Mouse (Mus musculus) testis, postnatal 14 days (tissue): ENCODE measurements around the gene Lyrm9.

Experiments
- DNase-seq: peaks from one replicate; pipeline ENCODE4 v3.0.0; 2021; ENCODE audit warnings: low spot score

The Lyrm9 gene

DNA sequence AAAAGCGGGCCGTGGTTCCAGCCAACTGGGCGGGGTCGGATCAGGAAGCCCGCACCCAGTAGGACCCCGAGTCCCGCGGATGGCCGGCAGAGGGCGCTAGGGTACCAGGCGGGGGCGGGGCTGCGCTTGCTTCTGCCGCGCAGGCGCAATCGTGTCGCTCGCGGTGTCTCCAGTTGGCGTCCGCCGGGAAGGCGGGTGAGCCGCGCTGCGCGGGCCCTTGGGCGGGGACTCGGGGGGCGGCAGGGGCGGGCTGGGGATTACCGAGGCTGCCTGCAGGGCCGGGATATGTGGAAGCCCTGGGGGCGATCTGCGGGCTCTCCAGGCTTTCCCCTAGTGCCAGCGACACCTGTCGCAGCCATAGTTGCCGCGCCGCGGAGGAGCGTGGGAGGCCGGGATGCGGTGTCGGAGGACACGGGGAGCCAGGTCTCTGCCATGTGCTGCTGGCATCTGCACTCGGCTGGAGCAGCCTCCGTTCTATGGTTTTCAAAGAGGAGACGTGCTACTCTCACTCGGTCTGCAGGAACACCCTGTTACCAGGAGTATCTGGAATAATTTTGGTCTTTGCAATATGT, at the start of gene Lyrm9:
TSS of gene Lyrm9 (plus strand) at position 143 of the 572 bp plus-strand sequence.
- peak; percentile 94 for DNase-seq

DNA sequence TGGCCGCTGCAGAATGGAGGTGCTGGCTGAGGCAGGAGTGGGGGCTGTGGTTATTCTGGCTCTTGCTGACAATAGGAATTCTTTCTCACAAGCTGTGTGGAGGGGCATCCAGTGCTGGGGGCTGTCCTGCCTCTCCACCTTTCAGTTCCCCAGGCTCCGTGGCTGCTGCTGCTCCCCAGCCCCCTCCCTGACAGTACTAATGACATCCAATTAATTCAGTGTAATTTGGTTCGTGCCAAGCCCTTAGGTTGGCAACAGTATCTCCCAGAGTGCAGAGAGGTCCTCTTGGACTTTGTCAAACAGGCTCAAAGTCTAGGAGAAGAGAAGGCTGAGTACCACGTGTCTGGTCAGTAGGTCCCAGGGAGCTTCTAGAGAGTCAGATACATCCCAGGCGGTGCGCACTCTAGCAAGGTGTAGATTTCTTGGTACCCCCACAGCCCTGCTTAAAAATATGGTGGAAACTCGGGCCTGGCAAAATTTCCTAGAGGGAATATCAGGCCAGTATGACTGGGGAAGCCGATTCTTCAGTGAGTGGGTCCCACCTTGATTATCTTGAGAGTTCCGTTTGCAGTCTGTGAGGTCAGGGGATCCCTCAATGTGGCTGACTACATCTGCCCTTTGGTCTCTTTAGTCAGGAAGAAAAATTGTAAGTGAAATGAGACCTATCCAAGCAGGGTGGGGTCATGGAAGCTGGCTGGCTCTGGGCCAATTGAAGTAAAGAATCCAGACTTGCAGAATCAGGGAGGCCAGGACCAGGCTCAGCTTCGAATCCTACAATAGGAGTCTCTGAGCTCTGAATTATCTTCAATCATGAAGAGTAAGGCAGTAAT, 48.3 kb upstream of the Lyrm9 start:
- DNase-seq = no peak

DNA sequence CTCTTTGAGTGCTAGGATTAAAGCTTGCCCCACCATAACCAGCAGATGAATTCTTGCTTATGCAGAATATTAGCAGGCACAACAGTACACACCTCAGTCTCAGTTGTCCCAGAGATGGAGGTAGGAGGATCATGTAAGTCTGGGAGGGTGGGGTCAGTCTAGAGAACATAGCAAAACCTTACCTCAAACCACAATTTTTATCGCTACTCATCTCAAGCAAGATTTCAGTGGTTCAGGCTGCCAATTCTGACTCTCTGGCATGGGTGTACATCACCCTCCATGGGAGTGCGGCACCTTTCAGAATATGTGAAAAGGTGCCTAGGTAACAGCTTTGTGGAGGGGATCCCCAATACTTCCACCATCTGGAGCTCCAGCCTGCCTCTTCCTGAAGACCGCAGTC, 46.4 kb upstream of the Lyrm9 start:
- no peak for DNase-seq

DNA sequence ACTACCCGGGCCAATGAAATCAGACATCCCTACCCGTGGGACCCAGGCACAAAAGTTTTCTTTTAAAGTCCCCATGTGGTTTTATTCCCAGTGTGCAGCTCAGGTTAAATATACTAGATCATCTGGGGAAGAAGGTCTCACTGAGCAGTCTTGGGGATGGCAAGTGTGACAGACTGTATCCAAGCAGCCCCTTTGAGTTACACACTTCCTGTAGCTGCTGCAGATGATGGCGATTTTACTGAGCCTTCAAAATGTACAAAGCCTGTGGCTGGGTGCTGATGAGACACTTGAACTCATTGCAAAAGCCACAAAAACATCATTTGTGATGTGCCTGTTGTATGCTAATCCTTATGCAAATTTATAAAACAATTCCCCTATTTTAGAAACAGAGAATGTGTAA, 45.8 kb upstream of the Lyrm9 start:
- DNase-seq = no peak

DNA sequence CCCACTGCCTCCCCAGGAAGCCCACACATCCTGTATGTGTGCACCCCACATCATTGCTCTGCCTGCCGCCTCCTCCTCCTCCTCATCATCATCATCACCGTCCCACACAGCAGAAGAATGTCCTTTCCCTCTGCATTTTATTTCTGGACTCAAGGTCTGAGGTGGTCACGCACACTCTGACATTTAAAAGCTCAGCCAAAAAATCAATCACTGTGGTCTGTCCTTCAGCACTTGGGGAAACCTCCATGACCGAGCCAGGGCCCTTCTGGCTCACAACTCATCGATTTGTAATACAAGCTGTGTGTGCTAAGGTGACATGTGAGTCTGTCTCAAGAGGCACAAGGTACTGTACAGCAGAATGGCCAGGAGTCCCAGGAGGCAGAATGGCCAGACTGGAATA, 44.1 kb upstream of the Lyrm9 start:
- no peak for DNase-seq

DNA sequence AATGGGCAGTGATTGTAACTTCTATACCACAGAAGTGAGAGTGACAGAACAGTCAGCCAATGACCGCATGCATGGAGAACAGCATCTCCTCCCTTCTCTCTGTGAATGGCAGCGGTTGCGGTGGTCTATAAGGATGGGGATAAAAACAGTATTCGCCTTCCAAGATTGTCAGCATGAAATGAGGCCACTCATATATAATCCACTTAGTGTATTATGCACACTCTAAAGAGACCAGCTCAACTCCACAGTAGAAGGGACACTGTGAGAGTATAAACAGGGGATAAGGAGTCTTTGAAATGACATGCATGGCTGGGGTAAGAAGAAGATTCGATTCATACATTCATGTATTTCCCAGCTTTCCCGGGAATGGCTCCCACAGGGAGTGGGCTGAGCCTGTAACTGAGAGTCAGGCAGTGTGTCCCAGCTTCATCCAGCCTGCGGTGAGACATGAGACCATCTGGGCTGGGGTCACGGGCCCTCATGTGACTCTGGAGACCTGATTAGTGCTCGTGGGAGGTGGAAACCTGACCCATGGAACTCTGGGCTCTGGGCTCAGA, 43.5 kb upstream of the Lyrm9 start:
- DNase-seq = no peak

DNA sequence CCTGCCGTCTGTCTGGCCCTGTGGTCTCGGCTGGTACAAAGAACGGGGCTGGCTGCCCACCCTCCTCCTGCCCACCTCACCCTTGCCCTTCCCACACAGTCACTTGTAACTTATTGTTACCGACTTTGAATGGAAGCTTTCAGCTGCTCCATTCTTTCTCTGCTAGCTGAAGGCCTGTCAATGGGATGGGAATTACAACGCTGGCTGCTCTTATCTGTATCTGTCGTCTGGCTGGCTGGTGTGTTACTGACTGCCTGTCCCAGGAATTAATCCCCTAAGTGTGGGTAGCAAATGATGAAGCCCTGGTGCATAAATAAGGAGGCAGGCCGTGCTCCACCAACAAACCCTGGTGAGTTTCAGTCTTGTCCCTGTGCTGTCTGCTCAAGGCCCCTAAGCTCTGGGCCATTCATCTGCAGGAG, 40.4 kb upstream of the Lyrm9 start:
- peak; percentile 19 for DNase-seq

DNA sequence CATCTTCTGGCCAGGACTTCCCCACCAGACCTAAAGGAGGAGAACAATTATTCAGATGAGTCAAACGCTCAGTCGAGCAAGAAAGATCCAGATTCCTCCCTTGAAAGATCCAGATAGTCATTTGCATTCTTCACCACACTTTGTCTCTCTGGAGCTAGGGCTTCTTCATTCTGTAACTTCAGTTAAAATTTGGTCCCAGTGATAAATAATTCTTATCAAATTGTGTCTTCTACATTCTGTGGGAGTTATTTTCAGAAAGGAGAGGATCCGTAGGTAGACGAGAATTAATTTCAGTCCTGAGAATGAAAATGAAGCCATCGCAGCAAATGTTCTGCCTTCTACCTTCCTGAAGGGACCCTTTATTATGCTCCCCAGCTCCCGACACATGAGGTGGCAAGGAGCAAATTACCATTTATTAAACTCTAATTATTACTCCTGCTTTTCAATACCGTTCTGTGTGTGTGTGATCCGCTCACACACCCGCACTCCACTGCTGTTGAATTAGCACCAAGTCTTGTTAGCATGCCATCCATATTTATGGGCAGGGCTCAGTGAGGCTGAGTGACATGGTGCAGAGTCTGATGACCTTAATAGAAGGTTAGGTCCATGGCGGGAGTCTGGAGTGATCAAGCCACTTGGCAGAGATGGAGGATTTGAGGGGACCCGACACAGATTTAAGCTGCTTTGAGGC, 36.9 kb upstream of the Lyrm9 start:
- no peak for DNase-seq

DNA sequence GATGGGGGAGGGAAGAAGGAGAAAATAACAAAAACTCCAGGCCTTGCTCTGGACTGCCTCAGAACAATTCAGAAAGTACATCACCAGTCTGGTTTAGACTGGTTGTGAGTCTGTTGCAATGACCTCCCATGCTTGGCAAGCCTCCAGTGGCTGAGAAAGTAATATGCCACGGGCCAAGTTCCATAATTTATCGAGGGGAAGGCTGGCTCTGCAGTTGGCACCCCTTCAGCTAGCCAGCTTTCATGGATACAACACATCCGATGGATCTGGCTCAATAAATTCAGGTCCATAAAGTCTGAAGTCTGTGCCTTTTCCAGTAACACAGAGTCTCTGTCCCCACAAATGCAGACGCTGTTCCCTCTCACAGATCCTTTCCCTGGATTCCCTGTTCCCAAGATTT, 34.8 kb upstream of the Lyrm9 start:
- peak; percentile 42 for DNase-seq

DNA sequence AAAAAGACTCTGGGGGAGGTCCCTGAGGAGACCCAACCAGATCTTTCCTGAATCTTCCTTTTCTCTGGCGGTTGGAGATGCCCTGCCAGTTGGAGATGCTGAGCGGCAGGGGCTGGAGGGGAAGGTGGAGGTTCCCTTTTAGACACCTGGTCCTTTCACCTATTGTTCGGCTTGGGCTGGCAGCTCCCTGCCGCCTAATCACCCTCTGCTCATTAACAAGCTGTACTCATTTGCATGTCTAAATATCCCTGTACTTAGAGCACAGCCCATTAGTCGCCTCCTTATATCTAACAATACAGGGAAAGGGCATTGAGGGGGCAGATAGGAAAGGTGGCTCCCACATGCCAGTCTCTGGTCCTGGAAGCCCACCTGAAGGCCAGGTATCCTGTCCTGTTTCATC, 34.3 kb upstream of the Lyrm9 start:
- DNase-seq = no peak

DNA sequence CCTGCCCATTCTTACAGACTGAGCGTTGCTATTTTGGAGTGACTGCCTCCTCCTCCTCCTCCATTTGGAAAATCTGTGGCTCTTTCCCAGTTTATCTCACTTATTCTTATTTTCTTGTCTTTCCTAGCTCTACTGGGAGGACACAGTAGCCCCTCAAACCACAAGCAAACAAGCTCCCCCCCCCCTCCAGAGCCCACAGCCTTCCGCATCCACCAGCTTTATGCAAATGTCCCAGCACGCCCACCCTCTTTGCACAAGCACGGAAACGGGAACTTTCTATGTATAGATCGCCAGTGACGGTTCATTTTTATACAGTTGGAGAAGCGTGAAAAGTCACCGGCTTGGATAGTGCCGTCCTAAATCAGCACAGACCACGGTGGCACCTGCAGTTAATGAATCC, 33.9 kb upstream of the Lyrm9 start:
- DNase-seq = no peak

DNA sequence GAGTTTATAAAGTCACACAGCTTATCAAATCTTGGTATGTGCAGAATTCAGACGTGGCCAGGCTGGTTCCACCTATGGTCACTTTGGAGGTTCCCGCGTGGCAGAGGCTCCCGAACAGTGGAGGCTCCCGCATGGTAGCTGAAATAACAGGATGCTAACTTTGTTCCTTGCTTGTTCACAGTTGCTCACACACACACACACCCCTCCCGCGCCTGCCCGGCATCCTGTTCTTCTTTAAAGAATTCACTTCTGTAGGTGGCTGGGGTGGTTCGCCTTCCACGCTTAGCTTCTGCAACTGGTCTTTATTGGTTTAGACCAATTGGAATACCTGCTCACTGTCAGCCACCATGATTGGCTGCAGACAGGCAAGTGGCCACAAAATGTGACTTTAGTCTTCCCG, 33.3 kb upstream of the Lyrm9 start:
- DNase-seq = no peak

DNA sequence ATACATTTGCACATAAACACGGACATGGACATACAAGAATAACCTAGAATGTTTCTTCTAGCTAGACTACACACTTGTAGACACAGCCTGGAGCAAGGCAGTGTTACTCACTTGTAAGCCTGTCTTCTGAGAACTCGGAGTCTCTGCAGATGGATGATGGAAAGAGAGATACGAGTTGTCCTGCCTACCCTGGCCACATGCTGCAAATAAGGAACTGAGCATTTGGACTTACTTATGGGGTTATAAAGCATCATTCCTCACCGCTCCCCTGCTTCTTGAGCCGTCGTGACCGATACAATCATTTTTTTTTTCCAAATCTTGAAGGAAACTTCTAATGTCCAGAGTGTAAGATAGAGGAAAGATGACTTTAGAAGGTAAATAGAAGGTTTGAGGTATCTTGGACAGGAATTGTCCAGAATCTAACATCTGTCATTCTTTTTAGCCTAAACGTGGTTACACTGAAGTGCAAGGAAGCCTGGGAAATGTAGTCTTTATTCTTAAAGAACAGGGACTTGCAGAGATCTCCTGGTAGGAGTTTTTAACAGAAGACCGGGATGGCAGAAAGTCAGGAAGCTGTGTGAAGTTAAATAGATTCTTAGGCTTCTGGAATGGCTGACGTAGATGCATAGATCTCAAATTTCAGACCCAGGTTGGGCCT, 30.2 kb upstream of the Lyrm9 start:
- no peak for DNase-seq

DNA sequence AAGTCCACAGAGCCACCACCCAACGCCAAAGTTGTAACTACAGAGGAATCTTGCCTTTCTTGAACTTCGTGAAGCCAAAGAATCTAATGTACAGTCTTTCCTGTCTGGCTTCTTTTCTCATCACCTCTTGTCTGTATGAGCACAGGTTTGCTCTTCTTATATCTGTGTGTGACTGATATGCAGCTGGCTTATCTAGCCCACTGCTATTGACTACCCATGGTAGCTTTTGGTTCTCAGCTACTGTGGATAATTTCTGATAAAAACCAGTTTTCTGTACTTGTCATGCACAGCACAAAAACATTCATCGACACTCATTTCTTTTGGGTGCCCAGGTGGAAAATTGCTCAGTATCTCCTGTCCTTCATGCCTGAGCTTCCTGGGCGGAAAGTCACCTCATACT, 25.3 kb upstream of the Lyrm9 start:
- DNase-seq = no peak

DNA sequence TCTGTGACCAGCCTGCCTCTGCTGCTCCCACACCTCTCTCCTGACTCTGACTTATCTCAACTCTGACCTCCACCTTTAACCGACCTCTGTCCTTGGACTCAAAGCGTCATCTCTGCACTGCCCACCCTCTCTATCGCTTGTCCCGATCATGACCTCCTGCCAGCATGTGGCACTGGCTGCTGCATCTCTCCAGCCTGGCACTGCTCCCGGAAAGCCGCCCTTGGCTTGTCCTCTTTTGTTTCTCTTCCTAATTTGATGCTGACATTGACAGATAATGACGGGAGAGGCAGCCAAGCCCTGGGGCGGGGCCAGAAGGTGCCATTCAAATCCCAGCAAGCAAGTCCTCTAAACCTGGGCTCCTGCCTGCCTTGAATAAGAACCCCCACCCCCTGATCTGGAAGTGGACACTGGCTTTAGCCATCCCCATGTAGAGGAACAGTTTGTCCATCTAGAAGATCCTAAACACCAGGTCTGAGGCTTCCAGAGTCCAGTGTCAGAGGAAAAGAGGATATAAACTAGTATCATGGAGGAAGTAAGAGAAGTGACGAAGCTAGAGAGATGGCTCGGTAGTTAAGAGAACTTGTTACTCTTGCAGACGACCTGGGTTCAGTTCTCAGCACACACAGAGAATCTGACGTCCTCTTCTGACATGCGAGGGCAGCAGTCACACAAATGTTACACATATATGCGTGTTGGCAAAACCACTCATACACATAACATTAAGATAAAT, 22.6 kb upstream of the Lyrm9 start:
- peak; percentile 86 for DNase-seq

DNA sequence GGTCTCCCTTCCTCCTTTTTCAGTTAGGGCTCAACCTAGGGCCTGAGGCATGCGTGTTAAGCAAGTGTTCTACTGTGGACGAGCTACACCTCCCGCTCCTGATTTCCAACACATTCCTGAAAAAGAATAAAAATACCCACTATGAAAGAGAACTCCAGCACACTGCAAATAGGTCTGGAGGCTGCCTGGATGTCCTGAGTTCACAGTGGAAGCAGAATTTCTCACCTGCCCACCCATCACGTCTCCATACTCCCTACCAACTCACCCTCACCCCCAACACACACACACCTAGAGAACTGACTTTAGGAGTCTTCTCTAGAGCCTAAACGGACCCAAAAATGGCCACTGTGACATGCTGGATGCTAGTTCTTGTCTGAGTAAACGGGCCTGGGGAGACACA, 21.8 kb upstream of the Lyrm9 start:
- no peak for DNase-seq

DNA sequence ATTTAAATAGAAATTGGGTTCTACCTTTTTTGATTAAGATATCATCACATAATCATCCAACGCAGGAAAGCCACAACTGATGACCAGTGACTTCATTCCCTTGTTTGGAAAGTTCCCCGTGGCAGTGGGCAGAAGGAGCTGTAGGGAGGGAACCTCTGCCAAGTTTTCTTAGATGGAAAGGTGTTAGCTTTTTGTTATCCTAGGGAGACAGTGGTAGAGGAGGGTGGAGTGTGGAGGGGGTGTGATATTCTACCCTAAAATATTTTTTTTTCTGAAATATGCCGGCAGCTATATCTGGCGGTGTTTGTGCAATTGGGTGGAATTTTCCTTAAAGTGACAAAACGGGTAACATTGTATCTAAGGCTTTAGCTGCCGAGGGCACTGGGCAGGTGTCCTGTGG, 21.2 kb upstream of the Lyrm9 start:
- no peak for DNase-seq

DNA sequence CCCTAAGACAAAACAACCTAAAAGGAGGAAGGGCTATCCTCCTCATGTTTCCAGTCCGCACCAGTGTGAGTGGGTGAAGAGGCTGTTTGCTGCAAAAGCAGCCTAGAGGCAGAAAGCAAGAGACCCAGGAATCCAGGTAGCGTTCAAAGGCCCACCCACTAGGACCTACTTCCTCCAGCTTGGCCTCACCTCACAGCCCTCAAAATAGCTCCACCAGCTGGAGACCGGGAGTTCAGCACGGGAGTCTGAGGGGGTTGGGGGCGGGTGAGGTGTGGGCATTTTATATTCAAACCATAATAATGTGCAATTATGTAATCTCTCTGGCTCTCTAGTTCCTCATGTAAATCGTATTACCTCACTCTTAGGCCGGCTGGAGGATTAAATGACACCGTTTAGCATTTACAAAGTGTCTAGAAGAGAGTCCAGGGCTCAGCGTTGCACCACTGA, 20.7 kb upstream of the Lyrm9 start:
- DNase-seq = no peak

DNA sequence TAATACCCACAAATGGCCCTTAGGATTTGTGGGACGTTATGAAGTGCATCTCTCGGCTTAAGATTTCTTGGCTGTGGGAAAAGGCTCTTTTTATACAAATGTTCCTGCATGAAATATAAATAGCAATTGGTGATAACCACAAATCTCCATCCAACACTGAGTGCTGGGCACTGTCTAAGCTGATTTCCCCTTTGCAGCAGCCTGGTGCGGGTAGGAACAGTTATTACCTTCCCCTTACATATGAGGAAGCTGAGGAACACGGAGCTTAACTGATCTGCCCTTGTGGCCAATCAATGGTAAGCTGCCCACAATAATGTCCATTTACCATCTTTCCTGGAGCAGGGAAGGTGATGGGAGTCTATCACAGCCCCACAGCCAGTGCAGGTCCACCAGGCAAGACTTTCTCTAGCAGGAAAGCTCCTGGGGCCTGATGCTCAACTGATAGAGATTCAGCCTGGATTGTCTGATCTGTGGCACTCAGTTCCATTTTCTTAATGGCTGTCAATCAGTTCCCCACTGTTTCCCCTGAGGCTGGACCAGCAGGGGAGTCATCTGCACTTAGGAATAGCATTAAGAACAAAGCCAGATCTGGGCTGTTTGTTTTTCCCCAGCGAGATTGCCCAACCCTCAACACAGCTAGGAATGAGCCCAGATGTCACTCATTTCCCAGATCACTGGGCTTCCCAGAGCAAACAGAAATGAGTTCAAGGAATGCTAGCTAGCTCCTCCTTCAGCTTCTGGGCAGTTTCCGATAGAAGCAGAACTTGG, 18.9 kb upstream of the Lyrm9 start:
- DNase-seq = no peak

DNA sequence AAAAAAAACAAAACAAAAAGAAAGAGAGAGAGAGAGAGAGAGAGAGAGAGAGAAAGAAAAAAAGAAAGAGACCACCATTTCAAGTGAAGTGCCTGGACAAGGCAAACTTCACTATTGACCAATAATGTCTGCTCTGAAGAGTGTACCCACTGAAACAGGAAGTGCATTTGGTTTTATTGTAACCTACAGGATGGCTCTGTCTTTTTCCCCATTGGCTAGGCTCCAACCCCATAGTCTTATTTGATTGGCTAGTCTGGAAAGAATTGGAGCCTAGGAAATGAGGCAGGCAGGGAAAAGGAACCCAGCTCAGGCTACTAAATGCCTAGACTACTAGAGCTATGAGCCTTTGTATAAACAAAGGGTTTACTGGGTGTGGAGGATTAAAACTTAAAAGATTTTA, 17.0 kb upstream of the Lyrm9 start:
- no peak for DNase-seq

DNA sequence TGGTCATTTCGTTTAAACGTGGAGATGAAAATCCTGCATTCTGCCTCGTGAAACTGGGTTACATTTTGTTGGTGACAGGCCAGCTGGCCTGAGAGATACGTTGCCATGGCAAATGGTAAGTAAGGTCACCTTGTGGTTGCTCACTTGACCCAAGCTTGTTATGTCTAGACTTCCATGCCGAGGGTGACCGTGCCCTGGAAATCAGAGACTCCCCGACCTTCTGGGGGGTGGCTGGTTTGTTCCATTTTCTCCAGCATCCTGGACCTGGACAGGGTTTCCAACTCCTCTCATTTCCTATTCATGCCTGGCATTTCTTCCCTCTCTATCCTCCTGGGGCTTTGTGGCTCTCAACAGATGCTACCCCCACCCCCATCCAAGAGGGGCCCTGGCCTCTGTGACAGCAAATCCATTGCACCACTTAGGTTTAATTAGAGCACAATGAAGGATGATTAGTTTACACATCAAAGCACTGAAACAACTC, 11.9 kb upstream of the Lyrm9 start:
- no peak for DNase-seq
